Mouse (Mus musculus) megakaryocyte, embryonic 14.5 days (primary cell): Measurements from ENCODE around the gene Mllt6.

Experiments
- FLI1 ChIP-seq: IDR thresholded peaks from 2 replicates; pipeline ENCODE4 v1.6.1; 2012; ENCODE audit warnings: low read length, inconsistent platforms, mixed read lengths
- GATA1 ChIP-seq: IDR thresholded peaks from 3 replicates; pipeline ENCODE4 v1.6.1; 2012; ENCODE audit warnings: mixed read lengths, low read length, inconsistent platforms, borderline replicate concordance

GRCm38 (mm10) chr11:97668160-97668559, 4.9 kb downstream of the Mllt6 start:
- TF ChIP-seq GATA1 (no peak), FLI1 (no peak)
